Mouse (Mus musculus) left cerebral cortex, adult 6 months (tissue): ENCODE results near the gene Abat. TPM values are rescaled to one million over a fixed set of nuclear protein-coding genes. Genes with fewer than 3 reads are reported as not detected.

Source experiments
- long read RNA-seq, 2 experiments: library from polyadenylated mRNA; unstranded; transcript quantifications; one replicate each; pipeline ENCODE4 v2.0.0; 2019 to 2020
- polyA plus RNA-seq: library from polyadenylated mRNA; unstranded; fragments of <200 nt; fragmentation: Nextera tagmentation; gene quantifications from 2 replicates; pipeline ENCODE4 v1.2.3, GENCODE M21; 2021

The Abat gene
- polyA plus RNA-seq: 80.8 and 111 TPM in 2 replicates
- long read RNA-seq, experiment 1, full-length matches to known transcripts: 642 of 792 reads
- long read RNA-seq, experiment 1, partial matches to known transcripts: 120 of 792 reads
- long read RNA-seq, experiment 1, other reads (novel, unspliced or antisense): 30 of 792 reads
- long read RNA-seq, experiment 2, full-length matches to known transcripts: 29 of 101 reads
- long read RNA-seq, experiment 2, partial matches to known transcripts: 33 of 101 reads
- long read RNA-seq, experiment 2, other reads (novel, unspliced or antisense): 39 of 101 reads

GRCm38 (mm10) chr16:8513236-8513906, at the start of gene Abat:
TSS of gene Abat (plus strand) at chr16:8513429.

GRCm38 (mm10) chr16:8470603-8471481, 42.4 kb upstream of the Abat start, which contains the start of gene Mettl22:
TSS of gene Mettl22 (plus strand) at chr16:8470788.

GRCm38 (mm10) chr16:8637217-8638051, 124.2 kb downstream of the Abat start, which contains the start of the genes Pmm2 and Tmem186:
TSS of gene Pmm2 (plus strand) at chr16:8637674.
TSS of gene Tmem186 (minus strand) at chr16:8637712.

Other genes starting within 250 kb of the Abat start
- 1.4 and 1.6 TPM in 2 replicates for gene Tmem114, start 88.3 kb upstream of the Abat start, polyA plus RNA-seq
- gene Mettl22, start 42.6 kb upstream of the Abat start, polyA plus RNA-seq: 34.4 and 53.1 TPM in 2 replicates
- 9.7 and 12.7 TPM in 2 replicates for gene Pmm2, start 124.2 kb downstream of the Abat start, polyA plus RNA-seq
- 4.7 and 7.5 TPM in 2 replicates for gene Tmem186, start 124.3 kb downstream of the Abat start, polyA plus RNA-seq
- gene Carhsp1, start 158.7 kb downstream of the Abat start, polyA plus RNA-seq: 27.9 and 38.2 TPM in 2 replicates
- gene Gm5767, start 167.3 kb downstream of the Abat start, polyA plus RNA-seq: not detected in 2 replicates